In the genomic region with DNA sequence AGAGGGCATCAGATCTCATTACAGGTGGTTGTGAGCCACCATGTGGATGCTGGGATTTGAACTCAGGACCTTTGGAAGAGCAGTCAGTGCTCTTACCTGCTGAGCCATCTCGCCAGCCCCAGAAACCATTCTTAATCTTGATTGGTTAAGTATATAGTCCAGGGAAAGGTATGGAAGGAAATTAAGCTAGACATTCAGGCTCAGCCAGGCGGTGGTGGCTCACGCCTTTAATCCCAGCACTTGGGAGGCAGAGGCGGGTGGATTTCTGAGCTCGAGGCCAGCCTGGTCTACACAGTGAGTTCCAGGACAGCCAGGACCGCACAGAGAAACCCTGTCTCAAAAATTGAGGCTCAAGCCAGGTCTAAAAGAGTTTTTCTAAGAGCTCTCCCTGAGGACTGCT, we compare ENCODE assay signal across 8 mouse cellular contexts. TPM values are rescaled to one million over a fixed set of nuclear protein-coding genes. Genes with fewer than 3 reads are reported as not detected.
DNase-seq lines count a peak whose midpoint lies in the region; ATAC-seq and TF ChIP-seq lines count a peak whose summit lies in the region.
"Not testable (repeated sequence)": the region's sequence is repeated elsewhere in the genome, so short reads cannot be mapped to it uniquely, and the experiment has no call there.

Gene Eif4g1 (plus strand): TSS at position 301 of the 400 bp plus-strand sequence.

- H3ac ChIP-seq in C2C12 (ENCODE audit: control insufficient read depth, insufficient read length, low read depth) = not testable (repeated sequence)

- not testable (repeated sequence) for H3K27ac ChIP-seq in brown adipose tissue, adult 24 weeks (replicated peaks; ENCODE audit: low read depth, low read length); forebrain, embryonic 16.5 days (ENCODE audit: low read length); heart, embryonic 14.5 days (replicated peaks in 1 of 2; ENCODE audit: control insufficient read depth in 1 of 2, insufficient read depth in 1 of 2, low read depth in 2 of 2, low read length in 2 of 2); intestine, embryonic 15.5 days; lung, embryonic 15.5 days; neural tube, embryonic 13.5 days (replicated peaks)

- peaks cover 17% of the 10 kb centered on the region for H3K36me3 ChIP-seq in C2C12 (ENCODE audit: control insufficient read depth, insufficient read depth)
- not testable (repeated sequence) for H3K36me3 ChIP-seq in forebrain, embryonic 16.5 days (ENCODE audit: control insufficient read depth, insufficient read depth); intestine, embryonic 15.5 days; lung, embryonic 15.5 days
- H3K36me3 ChIP-seq in heart, embryonic 14.5 days (ENCODE audit: control insufficient read depth, insufficient read depth, low read length) = peaks cover 13% of the 10 kb centered on the region
- H3K36me3 ChIP-seq in neural tube, embryonic 13.5 days = peaks cover 26% of the 10 kb centered on the region

- H3K9ac ChIP-seq in forebrain, embryonic 16.5 days (replicated peaks; ENCODE audit: low read depth, low read length); heart, embryonic 14.5 days (ENCODE audit: low read length); intestine, embryonic 15.5 days; lung, embryonic 15.5 days; neural tube, embryonic 13.5 days: not testable (repeated sequence)

- not testable (repeated sequence) for H3K79me3 ChIP-seq in C2C12 (ENCODE audit: low read depth)

- not testable (repeated sequence) for H3K4me3 ChIP-seq in C2C12 (ENCODE audit: insufficient read depth, poor library complexity, severe bottlenecking); brown adipose tissue, adult 24 weeks (ENCODE audit: insufficient read depth, low read depth, low read length); forebrain, embryonic 16.5 days (replicated peaks; ENCODE audit: low read length); heart, embryonic 14.5 days (ENCODE audit: control insufficient read depth in 1 of 2, insufficient read depth in 1 of 2, low read depth in 1 of 2, low read length in 2 of 2); intestine, embryonic 15.5 days (replicated peaks); lung, embryonic 15.5 days; neural tube, embryonic 13.5 days

- DNase-seq in left cerebral cortex, postnatal 14 days (ENCODE audit: low spot score in 2 of 2) = not testable (repeated sequence)

- H3K4me1 ChIP-seq in brown adipose tissue, adult 24 weeks (ENCODE audit: control insufficient read depth, insufficient read depth, insufficient read length, low read length); forebrain, embryonic 16.5 days (replicated peaks; ENCODE audit: control insufficient read depth, insufficient read depth, low read length); heart, embryonic 14.5 days (ENCODE audit: control insufficient read depth in 2 of 2, insufficient read depth in 2 of 2, low read length in 2 of 2); intestine, embryonic 15.5 days (replicated peaks); lung, embryonic 15.5 days; neural tube, embryonic 13.5 days (replicated peaks): not testable (repeated sequence)

- not testable (repeated sequence) for H3K27me3 ChIP-seq in C2C12 (ENCODE audit: control insufficient read depth, insufficient read depth, insufficient read length); forebrain, embryonic 16.5 days (replicated peaks; ENCODE audit: control insufficient read depth, insufficient read depth, low read length); heart, embryonic 14.5 days (ENCODE audit: control insufficient read depth, insufficient read depth, low read length); intestine, embryonic 15.5 days (replicated peaks); lung, embryonic 15.5 days; neural tube, embryonic 13.5 days

- 96% methylated on average over 5 of the region's 6 CpGs for WGBS in forebrain, embryonic 16.5 days
- 75% methylated on average over 3 of the region's 6 CpGs for WGBS in heart, embryonic 14.5 days
- WGBS in intestine, embryonic 15.5 days = 97% methylated on average over 5 of the region's 6 CpGs
- WGBS in lung, embryonic 15.5 days = 91% methylated on average over 5 of the region's 6 CpGs
- WGBS in neural tube, embryonic 13.5 days = 85% methylated on average over 3 of the region's 6 CpGs

- H3K4me2 ChIP-seq in forebrain, embryonic 16.5 days (ENCODE audit: low read length); heart, embryonic 14.5 days (ENCODE audit: low read length); intestine, embryonic 15.5 days (replicated peaks); lung, embryonic 15.5 days; neural tube, embryonic 13.5 days: not testable (repeated sequence)

- intact Hi-C loops in left cerebral cortex, postnatal 14 days (cut with DNase I) = not testable (repeated sequence)

- ATAC-seq in forebrain, embryonic 16.5 days; heart, embryonic 14.5 days (ENCODE audit: insufficient number of reproducible peaks, insufficient read depth, low FRiP score, low read depth); intestine, embryonic 15.5 days; lung, embryonic 15.5 days (ENCODE audit: borderline replicate concordance, extremely low read depth, low FRiP score, low TSS enrichment); neural tube, embryonic 13.5 days (ENCODE audit: low read depth): not testable (repeated sequence)

- not testable (repeated sequence) for H3K79me2 ChIP-seq in C2C12 (ENCODE audit: control insufficient read depth, insufficient read depth)

- TF ChIP-seq CTCF in C2C12 (IDR thresholded peaks at IDR 0.05; ENCODE audit: control insufficient read depth, insufficient read depth, insufficient read length) = not testable (repeated sequence)

- H3K9me3 ChIP-seq in forebrain, embryonic 16.5 days (ENCODE audit: control insufficient read depth, low read length); heart, embryonic 14.5 days (ENCODE audit: control insufficient read depth, low read length); intestine, embryonic 15.5 days; lung, embryonic 15.5 days; neural tube, embryonic 13.5 days: not testable (repeated sequence)

RNA-seq across cellular contexts. Expression of gene Eif4g1, which starts in this region (rescaled TPM):
- polyA plus RNA-seq in C2C12 (2012; fragmentation: generic; extraction: Trizol) = 342 TPM
- 168 and 178 TPM in 2 replicates for polyA plus RNA-seq in brown adipose tissue, adult 24 weeks (2012; ENCODE audit: insufficient read depth, insufficient read length, missing spikeins)
- 131 and 142 TPM in 2 replicates for polyA plus RNA-seq in forebrain, embryonic 16.5 days (2015; fragmentation: Nextera tagmentation; extraction: Ambion mirVana)
- polyA plus RNA-seq in heart, embryonic 14.5 days (2014; fragmentation: Nextera tagmentation; extraction: Ambion mirVana) = 96.6 and 107 TPM in 2 replicates
- polyA plus RNA-seq in intestine, embryonic 15.5 days (2015; fragmentation: Nextera tagmentation; extraction: Ambion mirVana) = 183 and 196 TPM in 2 replicates
- total RNA-seq in left cerebral cortex, postnatal 14 days (2021) = 100 to 1,000 TPM; 330 to 342 TPM
- 170 and 177 TPM in 2 replicates for polyA plus RNA-seq in lung, embryonic 15.5 days (2015; fragmentation: Nextera tagmentation; extraction: Ambion mirVana)
- 141 and 144 TPM in 2 replicates for polyA plus RNA-seq in neural tube, embryonic 13.5 days (2015; fragmentation: Nextera tagmentation; extraction: Ambion mirVana)
